Mouse (Mus musculus): ENCODE data around the gene 4930415O20Rik. TPM values are rescaled to one million over a fixed set of nuclear protein-coding genes. Genes with fewer than 3 reads are reported as not detected.
"Not testable (repeated sequence)": the region's sequence is repeated elsewhere in the genome, so short reads cannot be mapped to it uniquely, and the experiment has no call there.

The 4930415O20Rik gene
- polyA plus RNA-seq, 1 experiment from 2014 or later, result not detected

- WGBS (ENCODE audit: insufficient replicate concordance), result 69% methylated on average over 4 of the region's 4 CpGs
Observed at GRCm38 (mm10) chr15:98573293-98573692, 2.5 kb downstream of the 4930415O20Rik start.

GRCm38 (mm10) chr15:98579310-98579709 lies 8.5 kb downstream of the 4930415O20Rik start:
- no peak overlapping the region for H3K4me3 ChIP-seq
- H3K9me3 ChIP-seq (replicated peaks), result no peaks in the 10 kb centered on the region
- H3K4me2 ChIP-seq, result no peak overlapping the region
- H3K36me3 ChIP-seq, result no peaks in the 10 kb centered on the region
- H3K4me1 ChIP-seq, result peaks cover 6% of the 10 kb centered on the region; the same call in 1 of the 2 replicates
- no peak overlapping the region for H3K27ac ChIP-seq
- no peak for ATAC-seq
- 86% methylated on average over 2 of the region's 2 CpGs for WGBS (ENCODE audit: insufficient replicate concordance)
- H3K27me3 ChIP-seq (replicated peaks), result peaks cover 9% of the 10 kb centered on the region
- no peak overlapping the region for H3K9ac ChIP-seq

More at GRCm38 (mm10) chr15:98573293-98573692, 2.5 kb downstream of the 4930415O20Rik start:
- no peak overlapping the region for H3K9ac ChIP-seq
- H3K4me3 ChIP-seq, result no peak overlapping the region
- H3K27me3 ChIP-seq (replicated peaks), result no peaks in the 10 kb centered on the region; the same call in 1 of the 2 replicates
- peaks cover 18% of the 10 kb centered on the region for H3K4me1 ChIP-seq
- no peak for ATAC-seq
- no peak overlapping the region for H3K27ac ChIP-seq
- H3K4me2 ChIP-seq, result no peak overlapping the region
- H3K9me3 ChIP-seq (replicated peaks), result no peaks in the 10 kb centered on the region
- no peaks in the 10 kb centered on the region for H3K36me3 ChIP-seq

- peak; percentile 79 for ATAC-seq
- Histone ChIP-seq H3K9ac (no peak overlapping the region), H3K9me3 (replicated peaks) (no peaks in the 10 kb centered on the region), H3K4me1 (peaks cover 9% of the 10 kb centered on the region), H3K27me3 (replicated peaks) (peaks cover 9% of the 10 kb centered on the region), H3K27ac (no peak overlapping the region), H3K4me2 (no peak overlapping the region), H3K36me3 (no peaks in the 10 kb centered on the region), H3K4me3 (no peak overlapping the region)
- 44% methylated on average over 5 of the region's 5 CpGs for WGBS (ENCODE audit: insufficient replicate concordance)
Observed at GRCm38 (mm10) chr15:98579795-98580464, 9.1 kb downstream of the 4930415O20Rik start.

GRCm38 (mm10) chr15:98582410-98582809 lies 11.6 kb downstream of the 4930415O20Rik start:
- ATAC-seq, result no peak
- 0 out of 2 replicates have a peak overlapping the region, but pooled peaks have one; percentile 12 for H3K9ac ChIP-seq
- H3K27ac ChIP-seq, result no peak overlapping the region
- no peaks in the 10 kb centered on the region for H3K9me3 ChIP-seq (replicated peaks)
- no peak overlapping the region for H3K4me2 ChIP-seq
- H3K4me1 ChIP-seq, result peaks cover 30% of the 10 kb centered on the region
- no peaks in the 10 kb centered on the region for H3K36me3 ChIP-seq
- H3K4me3 ChIP-seq, result no peak overlapping the region
- H3K27me3 ChIP-seq (replicated peaks), result peaks cover 9% of the 10 kb centered on the region
- 79% methylated on average over 8 of the region's 8 CpGs for WGBS (ENCODE audit: insufficient replicate concordance)

- H3K4me3 ChIP-seq, result no peak overlapping the region
- H3K4me2 ChIP-seq, result no peak overlapping the region
- no peak overlapping the region for H3K27ac ChIP-seq
- no peaks in the 10 kb centered on the region for H3K36me3 ChIP-seq
- H3K9ac ChIP-seq, result no peak overlapping the region
- WGBS (ENCODE audit: insufficient replicate concordance), result 66% methylated on average over 8 of the region's 8 CpGs
- H3K27me3 ChIP-seq (replicated peaks), result peaks cover 9% of the 10 kb centered on the region
- no peak for ATAC-seq
- no peaks in the 10 kb centered on the region for H3K9me3 ChIP-seq (replicated peaks)
- peaks cover 35% of the 10 kb centered on the region for H3K4me1 ChIP-seq
Observed at GRCm38 (mm10) chr15:98582996-98583395, 12.2 kb downstream of the 4930415O20Rik start.

GRCm38 (mm10) chr15:98585421-98585820 lies 14.6 kb downstream of the 4930415O20Rik start:
- WGBS (ENCODE audit: insufficient replicate concordance), result 64% methylated on average over 7 of the region's 7 CpGs
- no peak for ATAC-seq
- H3K9me3 ChIP-seq (replicated peaks), result no peaks in the 10 kb centered on the region
- H3K36me3 ChIP-seq, result peaks cover 8% of the 10 kb centered on the region
- peak overlapping the region; percentile 68 for H3K27ac ChIP-seq
- H3K4me1 ChIP-seq, result peaks cover 58% of the 10 kb centered on the region
- no peak overlapping the region for H3K4me3 ChIP-seq
- H3K27me3 ChIP-seq (replicated peaks), result peaks cover 6% of the 10 kb centered on the region; the same call in 1 of the 2 replicates
- no peak overlapping the region for H3K9ac ChIP-seq
- H3K4me2 ChIP-seq, result no peak overlapping the region

- peak overlapping the region; percentile 68 for H3K27ac ChIP-seq
- H3K9me3 ChIP-seq (replicated peaks); H3K4me3 ChIP-seq; H3K9ac ChIP-seq; H3K27me3 ChIP-seq (replicated peaks): not testable (repeated sequence)
- ATAC-seq, result peak; percentile 67
- peaks cover 16% of the 10 kb centered on the region for H3K36me3 ChIP-seq
- H3K4me1 ChIP-seq, result peaks cover 64% of the 10 kb centered on the region
- H3K4me2 ChIP-seq, result peak overlapping the region; percentile 39
- 42% methylated on average over 9 of the region's 9 CpGs for WGBS (ENCODE audit: insufficient replicate concordance)
Observed at GRCm38 (mm10) chr15:98586141-98586540, 15.3 kb downstream of the 4930415O20Rik start.

- Histone ChIP-seq H3K9me3 (replicated peaks) (no peaks in the 10 kb centered on the region), H3K4me1 (peaks cover 68% of the 10 kb centered on the region), H3K27me3 (replicated peaks) (peaks cover 6% of the 10 kb centered on the region; the same call in 1 of the 2 replicates), H3K4me2 (0 out of 2 replicates have a peak overlapping the region, but pooled peaks have one; percentile 0), H3K27ac (no peak overlapping the region), H3K4me3 (no peak overlapping the region), H3K9ac (no peak overlapping the region), H3K36me3 (peaks cover 32% of the 10 kb centered on the region)
- no peak for ATAC-seq
- 48% methylated on average over 11 of the region's 11 CpGs for WGBS (ENCODE audit: insufficient replicate concordance)
Observed at GRCm38 (mm10) chr15:98587751-98588150, 16.9 kb downstream of the 4930415O20Rik start.

GRCm38 (mm10) chr15:98589640-98590336 lies 19.0 kb downstream of the 4930415O20Rik start:
- whole genome bisulfite sequencing (ENCODE audit: insufficient replicate concordance), result 28% methylated on average over 7 of the region's 7 CpGs
- Histone ChIP-seq H3K27me3 (replicated peaks) (no peaks in the 10 kb centered on the region; the same call in 1 of the 2 replicates), H3K4me1 (peaks cover 67% of the 10 kb centered on the region), H3K4me3 (no peak overlapping the region), H3K4me2 (no peak overlapping the region), H3K36me3 (peaks cover 52% of the 10 kb centered on the region), H3K9ac (no peak overlapping the region), H3K9me3 (replicated peaks) (no peaks in the 10 kb centered on the region), H3K27ac (peak overlapping the region; percentile 41; the same call in 1 of the 2 replicates)
- no peak for ATAC-seq

GRCm38 (mm10) chr15:98591396-98591795 lies 20.6 kb downstream of the 4930415O20Rik start:
- no peaks in the 10 kb centered on the region for H3K27me3 ChIP-seq (replicated peaks)

GRCm38 (mm10) chr15:98594193-98594592 lies 23.4 kb downstream of the 4930415O20Rik start:
- Histone ChIP-seq H3K4me2 (no peak overlapping the region), H3K9ac (no peak overlapping the region), H3K4me1 (peaks cover 32% of the 10 kb centered on the region), H3K9me3 (replicated peaks) (no peaks in the 10 kb centered on the region), H3K27ac (no peak overlapping the region), H3K36me3 (peaks cover 93% of the 10 kb centered on the region), H3K4me3 (no peak overlapping the region), H3K27me3 (replicated peaks) (no peaks in the 10 kb centered on the region)
- WGBS (ENCODE audit: insufficient replicate concordance), result 74% methylated on average over 19 of the region's 19 CpGs
- no peak for ATAC-seq

More at GRCm38 (mm10) chr15:98591396-98591795, 20.6 kb downstream of the 4930415O20Rik start:
- no peak overlapping the region for H3K4me3 ChIP-seq
- H3K9ac ChIP-seq, result no peak overlapping the region
- H3K36me3 ChIP-seq, result peaks cover 68% of the 10 kb centered on the region
- no peak overlapping the region for H3K4me2 ChIP-seq
- peaks cover 56% of the 10 kb centered on the region for H3K4me1 ChIP-seq
- ATAC-seq, result no peak
- 76% methylated on average over 4 of the region's 4 CpGs for WGBS (ENCODE audit: insufficient replicate concordance)
- H3K9me3 ChIP-seq (replicated peaks), result no peaks in the 10 kb centered on the region
- H3K27ac ChIP-seq, result no peak overlapping the region

- H3K4me3 ChIP-seq, result no peak overlapping the region
- no peak overlapping the region for H3K9ac ChIP-seq
- ATAC-seq, result no peak
- H3K4me1 ChIP-seq, result peaks cover 30% of the 10 kb centered on the region
- peaks cover 100% of the 10 kb centered on the region for H3K36me3 ChIP-seq
- no peaks in the 10 kb centered on the region for H3K27me3 ChIP-seq (replicated peaks)
- H3K9me3 ChIP-seq (replicated peaks), result no peaks in the 10 kb centered on the region
- no peak overlapping the region for H3K4me2 ChIP-seq
- 80% methylated on average over 5 of the region's 5 CpGs for WGBS (ENCODE audit: insufficient replicate concordance)
- no peak overlapping the region for H3K27ac ChIP-seq
Observed at GRCm38 (mm10) chr15:98595049-98595448, 24.2 kb downstream of the 4930415O20Rik start.
